Mouse (Mus musculus) kidney, postnatal 0 days (tissue): ENCODE results near the gene Trim12a. TPM values are rescaled to one million over a fixed set of nuclear protein-coding genes. Genes with fewer than 3 reads are reported as not detected.

Experiments used
- polyA plus RNA-seq: library from polyadenylated mRNA; unstranded; fragments of >200 nt; fragmentation: Nextera tagmentation; extraction: Ambion mirVana; gene quantifications from 2 replicates; pipeline ENCODE4 v1.2.1, GENCODE M21; 2015

Trim12a gene
- polyA plus RNA-seq, 1 experiment from 2014 or later, result 8.8 TPM

Other genes starting within 250 kb of the Trim12a start
- not detected in 2 replicates for gene Olfr644, start 243.6 kb downstream of the Trim12a start, polyA plus RNA-seq
- gene Olfr645, start 230.0 kb downstream of the Trim12a start, polyA plus RNA-seq, result not detected in 2 replicates
- not detected in 2 replicates for gene Olfr646, start 210.6 kb downstream of the Trim12a start, polyA plus RNA-seq
- gene Ubqln5, start 185.6 kb downstream of the Trim12a start, polyA plus RNA-seq, result not detected in 2 replicates
- not detected in 2 replicates for gene Olfr643, start 178.1 kb downstream of the Trim12a start, polyA plus RNA-seq
- not detected in 2 replicates for gene Ubqln3, start 172.2 kb downstream of the Trim12a start, polyA plus RNA-seq
- gene Ubqlnl, start 164.9 kb downstream of the Trim12a start, polyA plus RNA-seq, result not detected in 2 replicates
- gene Olfm5, start 150.6 kb downstream of the Trim12a start, polyA plus RNA-seq, result not detected in 2 replicates
- gene Olfr648, start 132.1 kb downstream of the Trim12a start, polyA plus RNA-seq, result 0.05 and 0.06 TPM in 2 replicates
- not detected in 2 replicates for gene Olfr649, start 119.5 kb downstream of the Trim12a start, polyA plus RNA-seq
- 0.64 and 0.79 TPM in 2 replicates for gene Trim6, start 96.7 kb downstream of the Trim12a start, polyA plus RNA-seq
- gene Trim34a, start 71.0 kb downstream of the Trim12a start, polyA plus RNA-seq, result 3.1 and 4.1 TPM in 2 replicates
- 0.43 and 0.48 TPM in 2 replicates for gene Trim5, start 27.4 kb downstream of the Trim12a start, polyA plus RNA-seq
- gene Trim34b, start 14.0 kb upstream of the Trim12a start, polyA plus RNA-seq, result 0.12 TPM in 1 of 2 replicates, not detected in the other
- gene Trim12c, start 37.9 kb upstream of the Trim12a start, polyA plus RNA-seq, result 2.2 TPM in 2 replicates
- 0.24 and 0.25 TPM in 2 replicates for gene Trim30b, start 54.4 kb upstream of the Trim12a start, polyA plus RNA-seq
- 0.10 and 0.13 TPM in 2 replicates for gene Trim30c, start 85.4 kb upstream of the Trim12a start, polyA plus RNA-seq
- gene Trim30a, start 149.7 kb upstream of the Trim12a start, polyA plus RNA-seq, result 3.7 and 4.5 TPM in 2 replicates
- 0.78 and 1.2 TPM in 2 replicates for gene Trim30d, start 192.4 kb upstream of the Trim12a start, polyA plus RNA-seq
- gene Olfr651, start 234.7 kb upstream of the Trim12a start, polyA plus RNA-seq, result not detected in 2 replicates
- gene Olfr652, start 245.4 kb upstream of the Trim12a start, polyA plus RNA-seq, result not detected in 2 replicates